Mouse (Mus musculus) thymus, adult 2 months (tissue): ENCODE measurements around the gene Draxin. TPM values are rescaled to one million over a fixed set of nuclear protein-coding genes. Genes with fewer than 3 reads are reported as not detected.
A peak's percentile ranks its signal among the peaks of the same experiment; 100 is the strongest.

Experiments
- DNase-seq: peaks from one replicate; pipeline ENCODE4 v3.0.0; 2021
- H3K27ac ChIP-seq: fragments of 200-500 bp; 2 replicates; pipeline ENCODE4 v1.5.1; 2012; ENCODE audit warnings: low read length, control low read depth; ENCODE audit not compliant: control insufficient read depth, insufficient read depth
- H3K27me3 ChIP-seq: fragments of 200-500 bp; 2 replicates; pipeline ENCODE4 v1.6.1; 2012; ENCODE audit warnings: mild to moderate bottlenecking, low read length, moderate library complexity, mixed read lengths; ENCODE audit not compliant: control insufficient read depth, insufficient read depth
- H3K36me3 ChIP-seq: fragments of 200-500 bp; 2 replicates; pipeline ENCODE4 v1.6.1; 2012; ENCODE audit warnings: mild to moderate bottlenecking, low read length, moderate library complexity; ENCODE audit not compliant: control insufficient read depth, insufficient read depth
- H3K4me1 ChIP-seq: fragments of 200-500 bp; replicated peaks from 2 replicates; pipeline ENCODE4 v1.6.1; 2012; ENCODE audit warnings: low read length; ENCODE audit not compliant: control insufficient read depth, insufficient read depth
- H3K4me3 ChIP-seq: fragments of 200-500 bp; 2 replicates; pipeline ENCODE4 v1.5.1; 2012; ENCODE audit warnings: mild to moderate bottlenecking, low read length, control low read depth, moderate library complexity; ENCODE audit not compliant: control insufficient read depth, insufficient read depth
- CTCF ChIP-seq: fragments of 200-500 bp; IDR thresholded peaks from 2 replicates; pipeline ENCODE4 v1.5.1; 2012; ENCODE audit warnings: mild to moderate bottlenecking, control low read depth, low read length, moderate library complexity, borderline replicate concordance; ENCODE audit not compliant: control insufficient read depth, poor library complexity, insufficient read depth; ENCODE audit errors: extremely low read depth
- POLR2A ChIP-seq: fragments of 200-500 bp; IDR thresholded peaks from 2 replicates; pipeline ENCODE4 v1.6.1; 2012; ENCODE audit warnings: mild to moderate bottlenecking, low read length, control low read depth, moderate library complexity; ENCODE audit not compliant: control insufficient read depth, poor library complexity, insufficient read depth; ENCODE audit errors: extremely low read depth
- WGBS: fragments of 180-500 bp; shearing (Covaris S2); methylation state at CpG from one replicate; pipeline ENCODE4 v1.1.7; 2018; 5-methylcytosine and 5-hydroxymethylcytosine counted together
- polyA plus RNA-seq: library from polyadenylated mRNA; depleted of rRNA; stranded (reverse); fragments of >200 nt; gene quantifications from 2 replicates; pipeline ENCODE4 v1.2.3, GENCODE M21; 2012

Gene Draxin
- polyA plus RNA-seq, 1 experiment, result 0.26 TPM

GRCm38 (mm10) chr4:148169586-148169985, 39.1 kb upstream of the Draxin start:
- Histone ChIP-seq H3K4me3 (no peak overlapping the region), H3K4me1 (no peaks in the 10 kb centered on the region), H3K27ac (no peak overlapping the region), H3K36me3 (no peaks in the 10 kb centered on the region), H3K27me3 (peaks cover 18% of the 10 kb centered on the region)
- no peak for DNase-seq
- TF ChIP-seq CTCF, result 0 out of 2 replicates have a peak, but pooled peaks have one; percentile 6
- TF ChIP-seq POLR2A, result no peak
- WGBS, result 17% methylated on average over 15 of the region's 15 CpGs

- WGBS, result 16% methylated on average over 7 of the region's 7 CpGs
- no peak overlapping the region for H3K4me3 ChIP-seq
- no peaks in the 10 kb centered on the region for H3K36me3 ChIP-seq
- H3K27me3 ChIP-seq, result peaks cover 16% of the 10 kb centered on the region; the same call in 1 of the 2 replicates
- no peaks in the 10 kb centered on the region for H3K4me1 ChIP-seq
- TF ChIP-seq CTCF (peak; percentile 73; the same call in 1 of the 2 replicates), POLR2A (no peak)
- H3K27ac ChIP-seq, result no peak overlapping the region
- peak; percentile 67 for DNase-seq
These were observed 37.8 kb upstream of the Draxin start for GRCm38 (mm10) chr4:148168287-148168686.

GRCm38 (mm10) chr4:148166986-148167385, 36.5 kb upstream of the Draxin start:
- no peaks in the 10 kb centered on the region for H3K36me3 ChIP-seq
- TF ChIP-seq CTCF (peak; percentile 73; the same call in 1 of the 2 replicates), POLR2A (no peak)
- 11% methylated on average over 4 of the region's 4 CpGs for WGBS
- H3K27ac ChIP-seq, result no peak overlapping the region
- no peak overlapping the region for H3K4me3 ChIP-seq
- H3K4me1 ChIP-seq, result no peaks in the 10 kb centered on the region
- peaks cover 12% of the 10 kb centered on the region; the same call in 1 of the 2 replicates for H3K27me3 ChIP-seq
- peak; percentile 69 for DNase-seq

- WGBS, result 29% methylated on average over 10 of the region's 10 CpGs
- Histone ChIP-seq H3K36me3 (no peaks in the 10 kb centered on the region), H3K4me3 (no peak overlapping the region), H3K27me3 (peaks cover 12% of the 10 kb centered on the region; the same call in 1 of the 2 replicates), H3K4me1 (no peaks in the 10 kb centered on the region), H3K27ac (no peak overlapping the region)
- no peak for DNase-seq
- TF ChIP-seq CTCF, result no peak
- no peak for TF ChIP-seq POLR2A
These were observed 35.9 kb upstream of the Draxin start for GRCm38 (mm10) chr4:148166431-148166830.

GRCm38 (mm10) chr4:148165551-148165950, 35.1 kb upstream of the Draxin start:
- H3K36me3 ChIP-seq, result no peaks in the 10 kb centered on the region
- H3K4me1 ChIP-seq, result peaks cover 4% of the 10 kb centered on the region
- no peak overlapping the region for H3K27ac ChIP-seq
- no peak overlapping the region for H3K4me3 ChIP-seq
- H3K27me3 ChIP-seq, result peaks cover 18% of the 10 kb centered on the region; the same call in 1 of the 2 replicates
- DNase-seq, result no peak
- 17% methylated on average over 17 of the region's 17 CpGs for WGBS
- TF ChIP-seq CTCF (no peak), POLR2A (no peak)

GRCm38 (mm10) chr4:148164461-148164860, 34.0 kb upstream of the Draxin start:
- H3K27me3 ChIP-seq, result peaks cover 19% of the 10 kb centered on the region; the same call in 1 of the 2 replicates
- no peak overlapping the region for H3K27ac ChIP-seq
- H3K36me3 ChIP-seq, result no peaks in the 10 kb centered on the region
- no peak overlapping the region for H3K4me3 ChIP-seq
- TF ChIP-seq CTCF, result no peak
- TF ChIP-seq POLR2A, result no peak
- H3K4me1 ChIP-seq, result peaks cover 8% of the 10 kb centered on the region
- WGBS, result 10% methylated on average over 16 of the region's 16 CpGs
- no peak for DNase-seq
